Mouse (Mus musculus) CH12F3 (cell line): Measurements from ENCODE around the gene Sf3b1.
"Not testable (repeated sequence)": the region's sequence is repeated elsewhere in the genome, so short reads cannot be mapped to it uniquely, and the experiment has no call there.

Experiments
- in situ Hi-C: fragments of 300-500 bp; cut with MboI; formaldehyde crosslinking; loops from 2 replicates; pipeline ENCODE4 v1.14.3; 2020; ENCODE audit warnings: low sequenced_read_pairs

Gene Sf3b1

GRCm38 (mm10) chr1:55028512-55029249, 1.4 kb upstream of the Sf3b1 start:
- in situ Hi-C loops, result no loop called here

GRCm38 (mm10) chr1:55027966-55028365, 685 bp upstream of the Sf3b1 start:
- in situ Hi-C loops, result no loop called here

DNA sequence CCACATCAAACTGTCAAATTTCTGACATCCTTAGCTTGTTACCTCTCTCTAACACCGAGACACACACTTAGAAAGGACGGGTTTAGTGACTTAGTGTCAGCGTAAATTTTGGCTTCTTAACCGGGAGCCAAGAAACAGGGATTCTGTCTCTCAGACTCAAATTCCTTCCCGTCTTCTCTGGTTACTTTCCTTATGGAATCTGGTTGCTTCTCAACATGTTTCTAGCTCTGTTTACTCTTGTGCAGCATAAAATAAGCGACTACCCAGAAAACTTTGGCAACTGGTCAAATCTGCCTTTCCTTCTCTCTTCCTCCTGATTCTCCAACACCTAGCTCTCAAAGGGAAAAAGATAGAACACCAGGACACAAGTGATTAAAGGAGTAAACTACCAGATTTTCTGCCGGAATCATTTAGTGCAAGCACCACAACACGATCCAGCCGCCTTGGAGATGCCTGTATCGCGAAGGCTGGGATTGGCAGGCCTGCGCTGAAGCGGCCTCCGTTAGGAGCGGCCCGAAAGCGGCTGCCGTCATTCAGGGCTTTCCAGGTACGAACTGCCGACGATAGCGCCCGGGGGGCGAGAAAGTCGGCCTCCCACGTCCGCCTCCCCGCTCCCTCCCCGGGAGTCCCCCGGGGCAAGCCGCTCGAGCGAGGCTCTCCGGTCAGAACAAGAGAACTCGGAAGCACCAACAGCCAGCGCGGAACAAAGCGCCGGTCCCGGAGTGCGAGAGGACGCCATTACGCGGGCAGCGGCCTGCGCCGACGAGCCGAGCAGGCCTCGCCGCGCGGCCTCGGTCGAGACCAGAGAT, 633 bp downstream of the Sf3b1 start:
- in situ Hi-C loops, result no loop called here

GRCm38 (mm10) chr1:55025656-55026430, 1.4 kb downstream of the Sf3b1 start:
- in situ Hi-C loops, result no loop called here

GRCm38 (mm10) chr1:55021907-55022306, 5.4 kb downstream of the Sf3b1 start:
- in situ Hi-C loops, result no loop called here

DNA sequence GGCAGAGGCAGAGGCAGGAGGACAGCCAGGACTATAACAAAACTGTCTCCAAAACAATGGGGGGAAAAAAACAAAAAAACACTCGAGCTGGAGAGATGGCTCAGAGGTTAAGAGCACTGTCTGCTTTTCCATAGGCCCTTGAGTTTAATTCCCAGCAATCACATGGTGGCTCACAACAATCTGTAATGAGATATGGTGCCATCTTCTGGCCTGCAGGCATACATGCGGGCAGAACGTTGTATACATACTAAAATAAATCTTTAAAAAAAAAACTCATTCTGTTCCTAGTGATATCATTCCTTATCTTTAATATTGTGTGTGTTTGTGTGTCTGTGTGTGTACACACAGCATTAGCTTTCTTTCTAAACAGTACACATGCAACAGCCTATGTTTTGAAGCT, 14.8 kb downstream of the Sf3b1 start:
- in situ Hi-C loops, result no loop called here

- in situ Hi-C loops, result not testable (repeated sequence)
These were observed 19.0 kb downstream of the Sf3b1 start for GRCm38 (mm10) chr1:55008313-55008712.

DNA sequence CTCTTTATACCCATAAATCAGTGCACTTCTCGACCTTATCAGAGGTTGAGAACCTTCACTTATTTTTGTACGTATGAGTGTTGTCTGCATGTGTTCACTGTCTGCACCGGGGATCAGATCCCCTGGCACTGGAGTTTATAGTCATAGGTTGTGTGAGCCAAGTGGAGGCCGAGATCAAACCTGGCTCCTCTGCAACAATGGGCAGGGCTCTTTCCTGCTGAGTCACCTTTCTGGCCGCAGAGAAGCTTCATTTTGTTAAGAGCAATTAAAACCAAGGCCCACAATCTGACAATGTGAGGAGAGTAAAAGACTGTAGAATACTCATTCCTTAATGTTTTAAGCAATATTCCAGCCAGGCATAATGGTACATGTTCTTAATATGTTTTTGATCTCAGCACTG, 33.7 kb downstream of the Sf3b1 start:
- in situ Hi-C loops, result no loop called here

DNA sequence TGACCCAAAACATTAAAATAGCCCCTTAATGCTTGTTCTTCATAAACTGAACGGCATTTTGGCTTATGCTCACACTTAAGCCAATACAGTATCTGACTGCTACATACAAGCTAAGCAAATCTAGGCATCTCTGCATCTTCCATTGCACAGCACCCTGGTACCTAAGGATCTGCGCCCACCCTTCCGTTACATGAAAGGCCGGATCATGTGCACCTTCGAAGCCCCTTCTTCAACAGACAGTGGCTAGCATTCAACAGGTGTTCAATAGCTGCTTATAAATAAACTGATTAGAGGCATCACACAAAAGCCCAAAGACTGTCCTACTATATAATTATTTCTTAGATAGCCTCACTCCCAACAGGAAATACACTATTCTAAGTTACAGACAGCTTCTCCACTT, 41.0 kb downstream of the Sf3b1 start:
- in situ Hi-C loops, result no loop called here

- in situ Hi-C loops, result no loop called here
These were observed 41.5 kb downstream of the Sf3b1 start for GRCm38 (mm10) chr1:54985831-54986230.

GRCm38 (mm10) chr1:54984154-54984553, 43.1 kb downstream of the Sf3b1 start:
- in situ Hi-C loops, result no loop called here

GRCm38 (mm10) chr1:54983339-54983738, 43.9 kb downstream of the Sf3b1 start:
- in situ Hi-C loops, result no loop called here

DNA sequence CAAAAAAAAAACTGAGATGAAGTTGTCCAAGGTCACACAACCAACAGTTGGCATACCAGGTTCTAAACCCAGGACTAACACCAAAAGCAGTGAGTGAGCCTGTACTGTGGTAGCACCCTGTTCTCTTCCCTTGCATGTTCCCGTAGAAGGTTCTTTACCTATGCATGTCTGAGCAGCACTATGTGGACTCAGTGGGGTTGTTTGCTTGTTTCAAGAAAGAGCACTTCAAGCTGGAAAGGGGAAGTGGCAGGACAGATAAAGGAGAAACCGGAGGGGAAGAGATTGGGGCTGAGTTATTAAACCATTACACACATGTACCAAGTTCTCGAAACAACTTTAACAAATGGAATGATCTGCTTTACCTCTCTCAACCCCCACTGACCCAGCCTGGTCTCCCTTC, 44.6 kb downstream of the Sf3b1 start:
- in situ Hi-C loops, result no loop called here

DNA sequence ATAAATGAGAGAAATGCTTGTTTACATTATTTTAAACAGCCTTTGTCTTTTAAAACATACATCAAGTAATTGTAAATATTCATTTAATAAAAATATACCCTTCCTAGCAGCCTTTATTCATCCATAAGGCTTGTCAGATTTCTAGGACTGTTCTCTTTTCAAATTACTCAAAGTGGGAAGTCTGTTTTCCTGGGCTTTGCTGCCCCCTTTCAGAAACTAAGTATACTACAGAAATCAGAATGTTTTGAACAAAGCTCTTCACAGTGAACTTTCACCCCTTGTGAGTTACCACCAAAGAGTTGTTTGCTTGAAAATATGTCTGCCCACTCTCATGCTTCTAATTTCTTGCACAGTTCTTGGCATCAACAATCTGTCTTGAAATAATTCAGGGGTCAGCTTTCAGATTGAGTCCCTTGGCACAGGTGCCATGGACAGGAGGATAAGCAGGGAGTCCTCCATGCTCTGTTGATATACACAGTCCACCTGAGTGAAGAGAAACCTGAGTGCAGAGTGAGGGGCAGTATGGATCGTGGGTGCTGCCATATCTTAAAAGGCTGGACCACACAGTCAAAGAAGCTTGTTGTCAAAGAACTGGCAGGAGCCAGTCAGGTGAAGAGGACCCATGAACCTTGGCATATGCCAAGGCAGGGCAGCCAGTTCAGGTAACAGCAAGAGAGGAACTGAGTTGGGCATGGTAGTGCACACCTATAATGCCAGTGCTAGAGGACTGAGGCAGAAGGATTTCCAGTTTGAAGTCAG, 47.9 kb downstream of the Sf3b1 start:
- in situ Hi-C loops, result loop anchor here (10.0 kb wide), 1 partner anchor 315 kb away; no protein-coding TSS in a partner anchor

DNA sequence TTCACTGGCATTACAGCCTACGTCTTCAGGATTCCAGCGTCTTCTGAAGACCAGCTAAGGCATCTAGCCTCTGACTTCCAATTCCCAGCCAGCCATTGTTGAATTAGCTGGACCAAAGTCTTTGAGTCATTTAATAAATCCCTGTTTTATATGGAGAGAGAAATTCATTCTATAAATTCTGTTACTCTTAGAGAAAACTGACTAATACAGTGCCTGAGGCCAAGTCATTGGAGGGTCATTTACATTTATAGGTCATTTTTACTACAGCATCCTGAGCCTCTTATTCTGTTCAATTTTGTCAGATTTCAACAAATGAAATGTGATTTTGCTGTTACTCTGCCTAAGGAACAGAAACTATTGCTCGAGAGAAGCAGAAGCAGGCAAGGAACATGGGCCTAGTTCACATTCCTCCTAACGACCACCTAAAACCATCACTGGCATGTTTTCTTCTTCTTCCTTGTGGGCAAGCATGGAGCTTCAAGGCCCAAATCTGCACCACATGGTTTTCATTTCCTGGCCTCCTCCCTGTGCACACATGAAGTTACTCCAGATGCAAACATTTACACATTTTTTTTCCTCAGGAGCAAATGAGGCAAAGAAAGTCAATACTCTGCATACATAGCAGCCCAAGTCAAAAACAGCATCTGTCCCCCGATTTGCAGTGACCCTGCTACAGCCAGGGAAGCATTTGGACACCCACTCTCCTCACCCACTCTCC, 55.4 kb downstream of the Sf3b1 start:
- in situ Hi-C loops, result loop anchor here (10.0 kb wide), 1 partner anchor 307 kb away; no protein-coding TSS in a partner anchor

DNA sequence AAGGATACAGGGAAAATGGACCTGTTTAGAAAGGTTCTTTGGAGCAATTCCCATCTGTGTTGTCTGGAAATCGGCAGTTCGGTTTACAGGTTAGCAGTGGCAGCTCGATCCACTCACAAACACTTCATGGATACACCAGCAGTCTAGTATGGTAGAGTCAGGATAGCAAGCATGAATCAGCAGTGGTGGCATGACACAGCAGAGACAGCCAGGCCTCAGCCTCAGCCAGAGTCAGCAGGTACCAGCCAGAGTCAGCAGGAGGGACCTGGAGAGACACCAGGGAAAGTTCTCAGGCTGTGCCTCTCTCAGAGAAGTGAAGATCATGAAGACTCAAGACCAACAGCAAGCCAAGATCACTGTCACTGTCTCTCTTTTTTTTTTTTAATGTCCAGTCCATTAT, 60.4 kb downstream of the Sf3b1 start:
- in situ Hi-C loops, result no loop called here

DNA sequence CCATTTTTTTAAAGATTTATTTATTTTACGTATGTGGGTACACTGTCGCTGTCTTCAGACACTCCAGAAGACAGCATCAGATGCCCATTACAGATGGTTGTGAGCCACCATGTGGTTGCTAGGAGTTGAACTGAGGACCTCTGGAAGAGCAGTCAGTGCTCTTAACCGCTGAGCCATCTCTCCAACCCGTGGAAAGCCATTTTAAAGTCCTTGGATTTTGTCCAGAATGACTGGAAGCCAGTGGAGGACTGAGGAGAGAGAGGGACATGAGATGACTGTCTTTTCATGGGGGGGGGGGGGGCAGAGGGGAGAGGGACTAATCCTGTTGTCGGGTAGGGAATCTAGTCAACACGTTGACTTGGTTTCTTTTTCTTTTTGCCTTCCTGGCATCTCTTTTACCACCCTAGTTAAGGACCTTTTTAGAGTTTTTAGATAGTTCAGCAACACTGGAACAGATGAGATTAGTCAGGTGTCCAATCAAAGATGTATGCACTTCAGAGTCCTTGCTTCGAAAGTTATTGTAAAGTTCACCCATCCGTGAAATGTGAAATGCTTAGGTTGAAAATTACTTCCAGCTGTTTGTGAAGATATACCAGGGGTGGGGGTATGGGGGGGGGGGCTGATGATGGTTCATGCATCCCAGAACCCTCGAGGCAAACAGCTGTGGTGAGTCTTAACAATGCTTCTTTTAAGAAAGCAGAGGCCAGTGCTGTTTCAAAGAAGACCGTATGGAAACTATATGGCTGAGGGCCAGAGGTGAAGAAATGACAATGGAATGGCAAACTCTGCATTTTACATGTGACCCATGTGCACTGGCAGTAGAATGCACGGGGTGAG, 61.9 kb downstream of the Sf3b1 start:
- in situ Hi-C loops, result no loop called here

DNA sequence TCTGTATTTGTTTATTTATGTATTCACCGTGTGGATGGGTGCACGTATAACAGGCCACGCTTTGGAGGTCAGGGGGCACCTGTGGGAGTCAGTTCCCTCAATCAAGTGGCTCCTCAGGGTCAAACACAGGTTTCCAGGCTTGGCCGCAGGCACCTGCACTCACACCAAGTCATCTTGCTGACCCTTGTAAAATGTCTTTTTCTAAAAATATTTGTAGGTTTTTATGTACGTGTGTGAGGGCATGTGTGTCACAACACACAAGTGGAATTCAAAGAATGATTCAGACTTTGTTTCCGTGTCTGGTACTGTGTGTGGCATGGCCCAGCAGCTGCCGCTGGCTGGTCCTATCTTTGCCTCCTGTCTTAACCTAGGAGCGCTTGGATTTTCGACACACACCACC, 65.6 kb downstream of the Sf3b1 start:
- in situ Hi-C loops, result no loop called here

- in situ Hi-C loops, result no loop called here
These were observed 66.6 kb downstream of the Sf3b1 start for GRCm38 (mm10) chr1:54960613-54961165.
